Mouse (Mus musculus) brain, embryonic 18.5 days (tissue): ENCODE measurements at regions not wholly inside any gene's neighbourhood (a gene's known extent, or its start where the extent isn't known, plus 50 kb on each side); places are given as distances from the start of the nearest gene placed in this dataset.

Experiments
- DNase-seq: peaks from one replicate; pipeline ENCODE4 v3.0.0-alpha.2; 2012; ENCODE audit warnings: low read depth, low spot score

GRCm38 (mm10) chr2:148107607-148108115, 60.9 kb upstream of the Foxa2 start:
- no peak for DNase-seq

- no peak for DNase-seq
Measured at GRCm38 (mm10) chr2:148110149-148110548, 63.4 kb upstream of the Foxa2 start.

- DNase-seq: peak; percentile 3
Measured at GRCm38 (mm10) chr2:148111889-148112288, 65.1 kb upstream of the Foxa2 start.

- no peak for DNase-seq
Measured at GRCm38 (mm10) chr2:148113184-148113583, 66.4 kb upstream of the Foxa2 start.

- no peak for DNase-seq
Measured at GRCm38 (mm10) chr2:148114600-148114999, 67.8 kb upstream of the Foxa2 start.

- no peak for DNase-seq
Measured at GRCm38 (mm10) chr2:148116033-148116790, 69.4 kb upstream of the Foxa2 start.

- DNase-seq: no peak
Measured at GRCm38 (mm10) chr2:148117420-148117819, 70.7 kb upstream of the Foxa2 start.

GRCm38 (mm10) chr2:148121885-148122876, 75.4 kb upstream of the Foxa2 start:
- DNase-seq: peak; percentile 24

GRCm38 (mm10) chr2:148123780-148124179, 77.0 kb upstream of the Foxa2 start:
- DNase-seq: no peak

GRCm38 (mm10) chr2:148133811-148134210, 87.0 kb upstream of the Foxa2 start:
- no peak for DNase-seq

- no peak for DNase-seq
Measured at GRCm38 (mm10) chr2:148141936-148142335, 95.2 kb upstream of the Foxa2 start.

- DNase-seq: no peak
Measured at GRCm38 (mm10) chr2:148144816-148145215, 98.0 kb upstream of the Foxa2 start.

GRCm38 (mm10) chr2:148148272-148148671, 101.5 kb upstream of the Foxa2 start:
- DNase-seq: no peak

GRCm38 (mm10) chr2:148149426-148149825, 102.7 kb upstream of the Foxa2 start:
- no peak for DNase-seq

GRCm38 (mm10) chr2:148153513-148154271, 106.9 kb upstream of the Foxa2 start:
- DNase-seq: no peak

- DNase-seq: no peak
Measured at GRCm38 (mm10) chr2:148156122-148156521, 109.4 kb upstream of the Foxa2 start.

- DNase-seq: no peak
Measured at GRCm38 (mm10) chr2:148159028-148159600, 112.3 kb upstream of the Foxa2 start.

- no peak for DNase-seq
Measured at GRCm38 (mm10) chr2:148160997-148161396, 114.2 kb upstream of the Foxa2 start.

GRCm38 (mm10) chr2:148161966-148162365, 115.2 kb upstream of the Foxa2 start:
- DNase-seq: no peak

GRCm38 (mm10) chr2:148162562-148162961, 115.8 kb upstream of the Foxa2 start:
- DNase-seq: no peak

GRCm38 (mm10) chr2:148171113-148171512, 124.3 kb upstream of the Foxa2 start:
- no peak for DNase-seq
